Mouse (Mus musculus): Measurements from ENCODE around the gene Dctn2. TPM values are rescaled to one million over a fixed set of nuclear protein-coding genes. Genes with fewer than 3 reads are reported as not detected.

Dctn2 gene
- 10 to 100 TPM; 86.8 to 91.8 TPM for total RNA-seq (2021)
- long read RNA-seq, experiment 1, transcript Dctn2-201 (14 exons, 1,784 nt), result major isoform, 15 of 72 reads
- long read RNA-seq, experiment 1, partial matches to known transcripts, result 7 of 72 reads
- long read RNA-seq, experiment 1, other reads (novel, unspliced or antisense), result 50 of 72 reads
- long read RNA-seq, experiment 2, transcript Dctn2-201 (14 exons, 1,784 nt), result major isoform, 28 of 115 reads
- long read RNA-seq, experiment 2, partial matches to known transcripts, result 4 of 115 reads
- long read RNA-seq, experiment 2, other reads (novel, unspliced or antisense), result 83 of 115 reads

- DNase-seq, result peak; percentile 85 to 93
- intact Hi-C loops (cut with DNase I), result no loop called here
These were observed at the start of gene Dctn2 for GRCm38 (mm10) chr10:127266112-127267091. TSS of gene Dctn2 (plus strand) at chr10:127266368.

- intact Hi-C loops (cut with DNase I), result no loop called here
- DNase-seq, result no peak
These were observed 49.7 kb upstream of the Dctn2 start for GRCm38 (mm10) chr10:127216456-127216855.

GRCm38 (mm10) chr10:127217177-127217576, 49.0 kb upstream of the Dctn2 start:
- intact Hi-C loops (cut with DNase I), result no loop called here
- no peak for DNase-seq

GRCm38 (mm10) chr10:127218339-127218738, 47.8 kb upstream of the Dctn2 start:
- intact Hi-C loops (cut with DNase I), result no loop called here
- DNase-seq, result no peak

- intact Hi-C loops (cut with DNase I), result loop anchor here (5.0 kb wide), 1 partner anchor 103 kb away; the partner anchor contains the start of gene Os9
- DNase-seq, result no peak
These were observed 41.0 kb upstream of the Dctn2 start for GRCm38 (mm10) chr10:127225213-127225612.

- intact Hi-C loops (cut with DNase I), result loop anchor here (2.0 to 5.0 kb wide), 2 partner anchors 49 to 103 kb away; partner anchors contain the start of gene Os9
- no peak for DNase-seq
These were observed 40.4 kb upstream of the Dctn2 start for GRCm38 (mm10) chr10:127225732-127226131.

GRCm38 (mm10) chr10:127226318-127226895, 39.8 kb upstream of the Dctn2 start:
- no peak for DNase-seq
- intact Hi-C loops (cut with DNase I), result loop anchor here (2.0 to 5.0 kb wide), 2 partner anchors 50 to 104 kb away; partner anchors contain the start of gene Os9

GRCm38 (mm10) chr10:127227163-127227562, 39.0 kb upstream of the Dctn2 start:
- DNase-seq, result no peak
- intact Hi-C loops (cut with DNase I), result loop anchor here (2.0 to 5.0 kb wide), 2 partner anchors 50 to 105 kb away; partner anchors contain the start of gene Os9

GRCm38 (mm10) chr10:127228897-127229296, 37.3 kb upstream of the Dctn2 start:
- DNase-seq, result no peak
- intact Hi-C loops (cut with DNase I), result loop anchor here (5.0 kb wide), 1 partner anchor 107 kb away; the partner anchor contains the start of gene Os9

GRCm38 (mm10) chr10:127230693-127231092, 35.5 kb upstream of the Dctn2 start:
- intact Hi-C loops (cut with DNase I), result no loop called here

GRCm38 (mm10) chr10:127231741-127232140, 34.4 kb upstream of the Dctn2 start:
- DNase-seq, result no peak
- intact Hi-C loops (cut with DNase I), result no loop called here

More at GRCm38 (mm10) chr10:127230693-127231092, 35.5 kb upstream of the Dctn2 start:
- no peak for DNase-seq

GRCm38 (mm10) chr10:127233141-127233540, 33.0 kb upstream of the Dctn2 start:
- no peak for DNase-seq

GRCm38 (mm10) chr10:127236541-127236940, 29.6 kb upstream of the Dctn2 start:
- DNase-seq, result no peak
- intact Hi-C loops (cut with DNase I), result no loop called here

More at GRCm38 (mm10) chr10:127233141-127233540, 33.0 kb upstream of the Dctn2 start:
- intact Hi-C loops (cut with DNase I), result no loop called here

GRCm38 (mm10) chr10:127238241-127238824, 27.8 kb upstream of the Dctn2 start:
- DNase-seq, result no peak
- intact Hi-C loops (cut with DNase I), result no loop called here

- intact Hi-C loops (cut with DNase I), result no loop called here
- DNase-seq, result no peak
These were observed 15.4 kb upstream of the Dctn2 start for GRCm38 (mm10) chr10:127250810-127251209.

GRCm38 (mm10) chr10:127255625-127256345, 10.4 kb upstream of the Dctn2 start:
- DNase-seq, result peak in 1 of 2 experiments; percentile 37
- intact Hi-C loops (cut with DNase I), result loop anchor here (5.0 kb wide), 1 partner anchor 67 kb away; the partner anchor contains the start of gene Arhgap9

GRCm38 (mm10) chr10:127257790-127258189, 8.4 kb upstream of the Dctn2 start:
- DNase-seq, result no peak
- intact Hi-C loops (cut with DNase I), result loop anchor here (5.0 kb wide), 1 partner anchor 65 kb away; the partner anchor contains the start of gene Arhgap9

- intact Hi-C loops (cut with DNase I), result loop anchor here (5.0 kb wide), 1 partner anchor 64 kb away; the partner anchor contains the start of gene Arhgap9
- DNase-seq, result no peak
These were observed 7.7 kb upstream of the Dctn2 start for GRCm38 (mm10) chr10:127258489-127258888.

All from gastrocnemius, postnatal 36 days (tissue).